Mouse (Mus musculus) olfactory bulb, adult 2 months (tissue): ENCODE results near the gene Ptpn1. TPM values are rescaled to one million over a fixed set of nuclear protein-coding genes. Genes with fewer than 3 reads are reported as not detected.
A peak's percentile ranks its signal among the peaks of the same experiment; 100 is the strongest.

Source experiments
- H3K27ac ChIP-seq: fragments of 200-500 bp; 2 replicates; pipeline ENCODE4 v1.5.1; 2012; ENCODE audit warnings: low read depth, low read length; ENCODE audit not compliant: insufficient read depth
- H3K4me1 ChIP-seq: fragments of 200-500 bp; 2 replicates; pipeline ENCODE4 v1.6.1; 2012; ENCODE audit warnings: low read length; ENCODE audit not compliant: control insufficient read depth, insufficient read depth
- H3K4me3 ChIP-seq: fragments of 200-500 bp; 2 replicates; pipeline ENCODE4 v1.5.1; 2012; ENCODE audit warnings: mild to moderate bottlenecking, low read depth, low read length, moderate library complexity; ENCODE audit not compliant: insufficient read depth
- CTCF ChIP-seq: fragments of 200-500 bp; IDR thresholded peaks from 2 replicates; pipeline ENCODE4 v1.5.1; 2012; ENCODE audit warnings: low read depth, mild to moderate bottlenecking, low read length, moderate library complexity; ENCODE audit not compliant: insufficient read depth
- POLR2A ChIP-seq: fragments of 200-500 bp; IDR thresholded peaks from 2 replicates; pipeline ENCODE4 v1.6.1; 2012; ENCODE audit warnings: mild to moderate bottlenecking, low read depth, low read length, moderate library complexity; ENCODE audit not compliant: insufficient read depth
- WGBS: fragments of 180-500 bp; shearing (Covaris S2); methylation state at CpG from one replicate; pipeline ENCODE4 v1.1.7; 2018; 5-methylcytosine and 5-hydroxymethylcytosine counted together
- polyA plus RNA-seq: library from polyadenylated mRNA; stranded (reverse); fragments of >200 nt; gene quantifications from 2 replicates; pipeline ENCODE4 v1.2.4, GENCODE M21; 2012; ENCODE audit warnings: low replicate concordance; ENCODE audit not compliant: missing spikeins, insufficient read depth, insufficient read length

Ptpn1 gene
- polyA plus RNA-seq, 1 experiment, result not detected

DNA sequence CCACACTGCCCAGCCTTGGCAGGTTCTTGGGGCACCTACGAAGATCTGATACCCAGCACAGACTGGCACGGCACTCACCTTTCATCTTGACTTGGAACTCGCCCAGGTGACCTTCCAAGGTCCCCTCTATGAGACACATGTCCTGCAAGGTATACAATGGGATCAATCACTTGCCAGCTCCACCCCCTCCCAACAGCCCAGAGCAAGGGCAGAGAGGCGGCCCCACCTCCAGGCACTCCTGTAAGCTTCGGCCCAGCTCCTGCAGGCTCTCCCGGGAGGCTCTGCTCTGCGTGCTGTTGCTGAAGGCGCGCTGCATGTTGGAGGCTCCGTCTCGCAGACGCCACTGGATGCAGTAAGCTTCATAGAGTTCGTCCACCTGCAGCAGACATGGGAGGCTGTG, 61.4 kb downstream of the Ptpn1 start:
- no peak for TF ChIP-seq POLR2A
- TF ChIP-seq CTCF, result no peak
- H3K27ac ChIP-seq, result no peak overlapping the region
- 82% methylated on average over 13 of the region's 13 CpGs for WGBS
- H3K4me3 ChIP-seq, result no peak overlapping the region
- H3K4me1 ChIP-seq, result peaks cover 20% of the 10 kb centered on the region

- Histone ChIP-seq H3K27ac (no peak overlapping the region), H3K4me1 (peaks cover 11% of the 10 kb centered on the region), H3K4me3 (no peak overlapping the region)
- 47% methylated on average over 19 of the region's 19 CpGs for WGBS
- no peak for TF ChIP-seq POLR2A
- no peak for TF ChIP-seq CTCF
Measured at GRCm38 (mm10) chr2:167995870-167996635, 64.2 kb downstream of the Ptpn1 start.

GRCm38 (mm10) chr2:167996672-167997215, 64.9 kb downstream of the Ptpn1 start:
- WGBS, result 60% methylated on average over 8 of the region's 8 CpGs
- TF ChIP-seq CTCF, result no peak
- TF ChIP-seq POLR2A, result no peak
- Histone ChIP-seq H3K27ac (no peak overlapping the region), H3K4me3 (no peak overlapping the region), H3K4me1 (peaks cover 11% of the 10 kb centered on the region)

- H3K4me1 ChIP-seq, result peaks cover 11% of the 10 kb centered on the region
- no peak overlapping the region for H3K4me3 ChIP-seq
- 91% methylated on average over 3 of the region's 3 CpGs for WGBS
- no peak overlapping the region for H3K27ac ChIP-seq
- TF ChIP-seq POLR2A, result no peak
- TF ChIP-seq CTCF, result no peak
Measured at GRCm38 (mm10) chr2:167997562-167997961, 65.7 kb downstream of the Ptpn1 start.

DNA sequence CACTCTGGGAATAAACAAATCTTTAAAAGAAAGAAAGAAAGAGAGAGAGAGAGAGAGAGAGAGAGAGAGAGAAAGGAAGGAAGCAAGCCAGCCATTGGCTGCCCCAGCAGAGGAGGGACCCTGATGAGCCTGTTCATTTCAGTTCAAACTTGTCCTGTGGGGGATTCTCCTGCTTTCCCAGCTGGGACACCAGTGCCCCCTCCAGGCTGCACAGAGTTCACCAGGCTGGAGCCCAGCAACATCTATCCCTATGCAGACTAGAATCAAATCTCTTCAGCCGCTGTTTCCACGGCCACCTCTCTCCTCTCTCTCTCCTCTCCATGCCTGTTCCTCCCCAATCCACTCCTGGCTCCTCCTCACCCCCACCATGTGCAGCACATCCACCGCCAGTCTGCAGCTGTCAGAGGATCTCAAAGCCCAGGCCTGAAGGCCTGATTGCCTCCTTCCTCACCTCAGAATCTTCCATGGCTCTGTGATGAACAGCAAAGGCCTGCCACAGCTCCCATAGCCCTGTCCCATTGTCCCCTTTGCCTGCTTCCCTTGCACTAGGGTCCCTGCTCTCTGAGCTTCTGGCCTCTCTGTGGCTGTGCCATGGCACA, 67.4 kb downstream of the Ptpn1 start:
- 71% methylated on average over 3 of the region's 3 CpGs for WGBS
- H3K27ac ChIP-seq, result no peak overlapping the region
- H3K4me3 ChIP-seq, result no peak overlapping the region
- no peak for TF ChIP-seq CTCF
- TF ChIP-seq POLR2A, result no peak
- peaks cover 14% of the 10 kb centered on the region for H3K4me1 ChIP-seq

DNA sequence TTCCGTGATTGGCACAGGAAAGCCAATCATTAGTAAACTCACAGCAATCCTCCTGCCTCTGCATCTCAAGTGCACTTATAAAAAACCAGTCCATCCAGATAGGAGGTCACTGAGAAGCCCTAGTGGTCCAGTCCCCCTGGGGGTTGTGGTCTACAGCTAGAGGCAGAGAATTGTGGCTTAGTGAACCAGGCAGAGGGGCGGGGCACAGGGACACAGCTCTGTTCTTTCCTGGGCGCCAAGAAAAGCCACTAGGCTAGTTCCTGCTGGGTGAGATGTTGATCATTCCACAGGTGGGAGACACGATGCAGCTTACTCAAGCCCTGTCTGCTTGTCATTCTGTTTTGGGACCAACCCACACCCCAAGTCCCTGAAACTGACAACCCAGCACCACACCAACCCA, 70.3 kb downstream of the Ptpn1 start:
- Histone ChIP-seq H3K27ac (no peak overlapping the region), H3K4me1 (peaks cover 3% of the 10 kb centered on the region; the same call in 1 of the 2 replicates), H3K4me3 (no peak overlapping the region)
- 64% methylated on average over 4 of the region's 4 CpGs for WGBS
- TF ChIP-seq POLR2A, result 0 out of 2 replicates have a peak, but pooled peaks have one; percentile 1
- no peak for TF ChIP-seq CTCF

GRCm38 (mm10) chr2:168002884-168003283, 71.0 kb downstream of the Ptpn1 start:
- Histone ChIP-seq H3K27ac (no peak overlapping the region), H3K4me3 (no peak overlapping the region), H3K4me1 (peaks cover 3% of the 10 kb centered on the region; the same call in 1 of the 2 replicates)
- 80% methylated on average over 2 of the region's 2 CpGs for WGBS
- no peak for TF ChIP-seq POLR2A
- no peak for TF ChIP-seq CTCF

GRCm38 (mm10) chr2:168003431-168003830, 71.6 kb downstream of the Ptpn1 start:
- Histone ChIP-seq H3K27ac (no peak overlapping the region), H3K4me1 (peaks cover 3% of the 10 kb centered on the region; the same call in 1 of the 2 replicates), H3K4me3 (no peak overlapping the region)
- WGBS, result 77% methylated on average over 12 of the region's 12 CpGs
- TF ChIP-seq CTCF (no peak), POLR2A (no peak)

- Histone ChIP-seq H3K4me1 (peaks cover 3% of the 10 kb centered on the region; the same call in 1 of the 2 replicates), H3K4me3 (no peak overlapping the region), H3K27ac (no peak overlapping the region)
- TF ChIP-seq CTCF, result no peak
- TF ChIP-seq POLR2A, result no peak
- WGBS, result 51% methylated on average over 2 of the region's 2 CpGs
Measured at GRCm38 (mm10) chr2:168004369-168004768, 72.5 kb downstream of the Ptpn1 start.
